Mouse (Mus musculus) liver, embryonic 16.5 days (tissue): Measurements from ENCODE around the gene Igsf6. TPM values are rescaled to one million over a fixed set of nuclear protein-coding genes. Genes with fewer than 3 reads are reported as not detected.
"Not testable (repeated sequence)": the region's sequence is repeated elsewhere in the genome, so short reads cannot be mapped to it uniquely, and the experiment has no call there.

Experiments
- ATAC-seq: fragments of 200-750 bp; cut with Nextera tagmentation; 2 replicates; pipeline ENCODE4 v1.8.0; 2017; ENCODE audit warnings: low read depth, mild to moderate bottlenecking, moderate number of reproducible peaks, moderate library complexity
- H3K27ac ChIP-seq: fragments of 300-500 bp; sonication (generic); 2 replicates; pipeline ENCODE4 v1.5.1; 2014; ENCODE audit warnings: mild to moderate bottlenecking, low read length
- H3K27me3 ChIP-seq: fragments of 300-500 bp; sonication (generic); 2 replicates; pipeline ENCODE4 v1.6.1; 2014; ENCODE audit warnings: low read depth, low read length, mixed read lengths; ENCODE audit not compliant: control insufficient read depth, insufficient read depth
- H3K36me3 ChIP-seq: fragments of 300-500 bp; sonication (generic); 2 replicates; pipeline ENCODE4 v1.6.1; 2014; ENCODE audit warnings: mild to moderate bottlenecking; ENCODE audit not compliant: control insufficient read depth, insufficient read depth
- H3K4me1 ChIP-seq: fragments of 300-500 bp; sonication (generic); 2 replicates; pipeline ENCODE4 v1.6.1; 2014; ENCODE audit warnings: low read depth, low read length, mixed read lengths; ENCODE audit not compliant: control insufficient read depth
- H3K4me2 ChIP-seq: fragments of 300-500 bp; sonication (generic); 2 replicates; pipeline ENCODE4 v1.6.1; 2014; ENCODE audit warnings: low read depth, low read length, mixed read lengths
- H3K4me3 ChIP-seq: fragments of 300-500 bp; sonication (generic); 2 replicates; pipeline ENCODE4 v1.5.1; 2014; ENCODE audit warnings: low read depth, mild to moderate bottlenecking, low read length
- H3K9ac ChIP-seq: fragments of 300-500 bp; sonication (generic); 2 replicates; pipeline ENCODE4 v1.6.1; 2014; ENCODE audit warnings: low read depth, low read length
- H3K9me3 ChIP-seq: fragments of 300-500 bp; sonication (generic); replicated peaks from 2 replicates; pipeline ENCODE4 v1.6.1; 2016; ENCODE audit warnings: low read length; ENCODE audit not compliant: control insufficient read depth
- WGBS: fragments of 180-500 bp; shearing (Covaris S2); extraction: QIAGEN DNeasy Blood & Tissue Kit; methylation state at CpG from one replicate; pipeline ENCODE4 v1.1.7; 2014; ENCODE audit not compliant: insufficient replicate concordance; 5-methylcytosine and 5-hydroxymethylcytosine counted together
- polyA plus RNA-seq: library from polyadenylated mRNA; unstranded; fragments of >200 nt; fragmentation: Nextera tagmentation; extraction: Ambion mirVana; gene quantifications from 2 replicates; pipeline ENCODE4 v1.2.1, GENCODE M21; 2015

Igsf6 gene
- polyA plus RNA-seq, 1 experiment from 2014 or later, result 14.9 TPM

DNA sequence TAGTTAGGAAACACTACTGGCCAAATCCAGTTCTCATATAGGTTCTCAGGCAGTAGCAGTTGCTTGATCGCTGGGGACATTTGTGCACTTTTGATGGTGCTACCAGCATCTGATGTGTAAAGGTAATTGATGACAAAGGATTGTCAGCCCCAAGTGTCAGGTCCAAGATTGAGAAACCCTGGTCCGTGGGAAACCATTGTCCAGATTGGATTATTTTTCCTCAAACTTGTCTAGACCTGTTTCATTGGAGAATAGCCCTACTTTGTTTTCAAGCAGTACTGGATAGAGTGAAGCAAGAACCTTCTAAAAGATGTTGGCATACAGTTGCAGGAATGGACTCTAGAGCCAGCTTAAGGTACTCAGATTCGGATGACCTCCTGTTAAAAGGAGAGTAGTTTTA lies 31.4 kb downstream of the Igsf6 start:
- 78% methylated on average over 3 of the region's 3 CpGs for WGBS
- Histone ChIP-seq H3K27me3 (no peaks in the 10 kb centered on the region), H3K36me3 (no peaks in the 10 kb centered on the region), H3K4me2 (no peak overlapping the region), H3K27ac (no peak overlapping the region), H3K9ac (no peak overlapping the region), H3K4me3 (no peak overlapping the region), H3K4me1 (peaks cover 11% of the 10 kb centered on the region), H3K9me3 (no peaks in the 10 kb centered on the region)
- ATAC-seq, result no peak

DNA sequence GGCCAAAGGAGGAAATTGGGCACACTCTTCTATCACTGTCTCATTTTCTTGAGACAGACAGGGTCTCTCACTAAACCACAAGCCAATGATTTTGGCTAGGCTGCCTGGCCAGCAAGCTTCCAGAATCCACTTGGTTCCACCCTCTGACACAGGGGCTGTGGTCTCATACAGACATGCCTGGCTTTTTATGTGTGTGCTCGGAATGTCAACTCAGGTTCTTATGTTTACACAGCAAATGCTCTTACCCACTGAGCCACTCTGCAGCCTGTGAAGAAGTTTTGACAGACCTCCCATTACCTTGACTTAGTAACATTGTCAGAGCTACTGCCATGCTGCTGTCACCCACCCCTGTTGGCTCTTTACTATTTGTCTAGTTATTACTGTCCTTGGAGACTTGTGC lies 32.4 kb downstream of the Igsf6 start:
- ATAC-seq, result no peak
- Histone ChIP-seq H3K9me3 (no peaks in the 10 kb centered on the region), H3K9ac (no peak overlapping the region), H3K4me2 (no peak overlapping the region), H3K36me3 (no peaks in the 10 kb centered on the region), H3K27me3 (no peaks in the 10 kb centered on the region), H3K27ac (no peak overlapping the region), H3K4me1 (peaks cover 11% of the 10 kb centered on the region), H3K4me3 (no peak overlapping the region)
- 61% methylated on average over 1 of the region's 1 CpGs for WGBS

DNA sequence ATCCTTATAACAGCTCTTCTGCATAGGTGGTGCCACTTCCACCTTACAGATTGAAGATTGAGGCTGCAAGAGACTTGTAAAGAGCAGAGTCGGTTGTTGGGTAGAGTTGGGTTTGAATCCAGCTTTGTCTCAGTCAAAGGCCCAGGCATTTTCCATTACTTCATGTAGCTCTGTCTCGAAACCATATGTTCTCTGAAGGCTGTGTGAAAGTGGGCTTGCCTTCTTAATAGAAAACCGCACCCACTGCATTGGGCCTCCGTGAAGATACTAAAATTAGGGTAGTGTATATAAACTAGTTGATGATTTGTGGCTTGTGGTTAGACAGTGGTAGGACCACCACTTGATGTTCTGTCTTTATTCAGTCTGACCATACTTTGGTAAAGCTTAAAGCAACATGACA lies 33.8 kb downstream of the Igsf6 start:
- Histone ChIP-seq H3K9me3 (no peaks in the 10 kb centered on the region), H3K9ac (no peak overlapping the region), H3K27ac (no peak overlapping the region), H3K4me3 (no peak overlapping the region), H3K27me3 (no peaks in the 10 kb centered on the region), H3K4me1 (peaks cover 18% of the 10 kb centered on the region), H3K36me3 (no peaks in the 10 kb centered on the region), H3K4me2 (no peak overlapping the region)
- 47% methylated on average over 4 of the region's 4 CpGs for WGBS
- no peak for ATAC-seq

DNA sequence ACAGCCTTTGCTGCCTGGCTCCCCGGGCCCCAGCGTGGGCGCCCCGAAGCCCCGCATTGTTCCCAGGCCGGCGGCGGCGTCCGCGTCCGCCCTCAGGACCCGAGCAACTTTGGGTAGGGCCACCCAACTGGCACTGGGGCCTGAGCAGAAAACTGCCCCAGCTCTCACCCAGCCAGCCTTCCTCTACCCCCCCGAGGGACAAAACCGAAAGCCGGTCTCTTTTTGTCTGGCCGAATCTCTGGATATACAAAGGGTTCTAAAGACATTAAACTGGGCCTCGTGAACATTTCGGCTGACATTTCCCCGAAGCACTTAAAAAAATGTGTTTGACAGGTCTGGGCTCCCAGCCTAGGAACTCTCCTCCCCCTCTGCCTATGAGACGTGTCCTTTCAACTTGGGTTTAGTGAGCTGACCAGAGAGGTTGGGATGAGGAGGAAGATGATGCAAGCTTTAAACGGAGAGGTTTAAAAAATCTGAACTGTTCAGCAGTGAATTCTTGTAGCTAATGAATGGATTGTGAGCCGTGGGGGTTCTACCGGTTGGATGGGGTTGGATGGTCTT lies 39.1 kb downstream of the Igsf6 start:
- 1% methylated on average over 24 of the region's 24 CpGs for WGBS
- Histone ChIP-seq H3K9ac (peak overlapping the region; percentile 92), H3K4me2 (peak overlapping the region; percentile 93), H3K4me3 (peak overlapping the region; percentile 96), H3K27me3 (peaks cover 3% of the 10 kb centered on the region; the same call in 1 of the 2 replicates), H3K9me3 (no peaks in the 10 kb centered on the region), H3K36me3 (no peaks in the 10 kb centered on the region), H3K4me1 (peaks cover 18% of the 10 kb centered on the region), H3K27ac (peak overlapping the region; percentile 86)
- peak; percentile 9 for ATAC-seq

DNA sequence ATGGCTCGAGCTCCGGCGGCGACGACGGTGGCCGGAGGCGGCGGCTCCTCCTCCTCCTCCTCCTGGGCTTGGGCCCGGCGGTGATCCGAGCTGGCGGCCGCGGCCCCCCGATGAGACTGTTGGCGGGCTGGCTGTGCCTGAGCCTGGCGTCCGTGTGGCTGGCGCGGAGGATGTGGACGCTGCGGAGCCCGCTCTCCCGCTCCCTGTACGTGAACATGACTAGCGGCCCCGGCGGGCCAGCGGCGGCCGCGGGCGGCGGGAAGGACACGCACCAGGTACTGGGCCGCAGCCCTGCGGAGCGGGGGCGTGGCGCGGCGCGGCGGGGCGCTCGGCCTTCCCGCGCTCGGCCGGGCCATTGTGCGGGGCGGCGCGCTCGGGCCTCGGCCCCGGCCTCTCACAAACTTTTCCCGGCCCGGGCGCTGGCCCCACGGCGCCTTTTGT lies 39.7 kb downstream of the Igsf6 start:
- WGBS, result under 1% methylated on average over 60 of the region's 63 CpGs
- H3K9ac ChIP-seq, result peak overlapping the region; percentile 92
- no peaks in the 10 kb centered on the region for H3K36me3 ChIP-seq
- peak overlapping the region; percentile 96 for H3K4me3 ChIP-seq
- ATAC-seq, result peak; percentile 80
- no peaks in the 10 kb centered on the region for H3K9me3 ChIP-seq
- peaks cover 15% of the 10 kb centered on the region for H3K4me1 ChIP-seq
- peak overlapping the region; percentile 86 for H3K27ac ChIP-seq
- H3K27me3 ChIP-seq, result peaks cover 3% of the 10 kb centered on the region; the same call in 1 of the 2 replicates
- peak overlapping the region; percentile 93 for H3K4me2 ChIP-seq

DNA sequence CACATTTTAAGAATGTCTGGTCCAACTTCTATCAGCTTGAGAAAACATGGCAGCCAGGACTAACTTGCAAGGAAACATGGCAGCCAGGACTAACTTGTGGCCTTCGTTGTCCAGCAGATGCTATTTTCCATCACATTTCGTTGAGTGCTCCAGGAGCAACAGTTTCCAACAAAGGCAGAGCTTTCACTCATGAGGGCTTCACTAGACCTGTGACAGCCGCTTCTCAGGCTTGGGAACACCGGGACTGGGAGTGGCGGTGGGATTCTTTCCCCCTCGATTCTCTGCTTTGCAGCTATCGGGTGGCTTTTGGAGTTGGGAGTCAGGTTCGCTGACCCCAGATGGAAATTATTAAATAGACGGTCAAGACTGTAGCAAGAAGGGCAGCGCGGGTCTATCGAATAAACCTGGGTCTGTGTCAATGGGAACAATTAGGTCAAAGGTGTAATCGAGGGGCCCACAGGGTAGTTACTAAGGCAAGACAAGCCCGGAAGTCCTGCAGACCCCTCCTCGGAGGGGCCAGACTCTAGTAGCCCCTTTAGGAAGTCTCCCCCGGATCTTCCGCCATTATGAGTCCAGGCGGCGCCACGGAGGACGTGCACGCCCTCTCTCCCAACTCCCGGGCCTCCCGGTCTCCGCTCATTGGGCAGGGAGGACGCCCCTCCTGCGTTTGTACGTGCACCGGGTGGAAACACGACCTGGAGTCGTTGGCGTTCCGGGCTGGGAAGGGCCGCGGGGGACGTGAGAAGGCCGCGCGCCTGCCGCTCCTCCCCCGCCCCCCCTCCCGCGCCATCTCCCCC lies 40.3 kb downstream of the Igsf6 start, which contains the start of gene Mettl9:
Gene Mettl9 (plus strand): TSS at position 590 of the 797 bp plus-strand sequence.
- Histone ChIP-seq H3K4me2 (peak within 1 kb of the TSS; percentile 93), H3K27ac (peak within 1 kb of the TSS; percentile 86), H3K9me3 (no peaks in the 10 kb centered on the region), H3K36me3 (no peaks in the 10 kb centered on the region), H3K4me3 (peak within 1 kb of the TSS; percentile 96), H3K27me3 (peaks cover 3% of the 10 kb centered on the region; the same call in 1 of the 2 replicates), H3K9ac (peak within 1 kb of the TSS; percentile 92), H3K4me1 (peaks cover 15% of the 10 kb centered on the region)
- peak; percentile 97 for ATAC-seq
- 4% methylated on average over 36 of the region's 43 CpGs for WGBS

DNA sequence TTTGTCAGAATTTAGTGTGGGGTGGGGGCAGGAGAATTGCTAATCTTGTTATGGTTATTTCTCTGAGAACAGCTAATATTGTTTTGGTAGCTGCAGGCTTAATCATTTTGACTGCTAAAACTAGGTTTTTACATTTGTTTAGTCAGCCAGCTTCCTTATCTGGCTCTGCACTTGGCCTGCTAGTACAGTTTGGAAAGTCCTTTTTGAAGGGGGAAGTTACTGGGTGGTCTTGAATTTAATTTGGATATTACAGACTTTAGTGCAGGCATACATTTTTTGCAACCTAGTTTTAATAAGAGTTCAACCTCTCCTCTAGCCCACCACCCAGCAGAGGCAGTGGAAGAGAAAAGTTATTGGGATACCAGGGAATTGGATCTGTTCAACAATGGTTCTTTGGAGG lies 44.4 kb downstream of the Igsf6 start:
- not testable (repeated sequence) for H3K36me3 ChIP-seq, H3K4me2 ChIP-seq, H3K9me3 ChIP-seq, H3K4me3 ChIP-seq, ATAC-seq, H3K27me3 ChIP-seq, H3K27ac ChIP-seq, H3K9ac ChIP-seq, H3K4me1 ChIP-seq

DNA sequence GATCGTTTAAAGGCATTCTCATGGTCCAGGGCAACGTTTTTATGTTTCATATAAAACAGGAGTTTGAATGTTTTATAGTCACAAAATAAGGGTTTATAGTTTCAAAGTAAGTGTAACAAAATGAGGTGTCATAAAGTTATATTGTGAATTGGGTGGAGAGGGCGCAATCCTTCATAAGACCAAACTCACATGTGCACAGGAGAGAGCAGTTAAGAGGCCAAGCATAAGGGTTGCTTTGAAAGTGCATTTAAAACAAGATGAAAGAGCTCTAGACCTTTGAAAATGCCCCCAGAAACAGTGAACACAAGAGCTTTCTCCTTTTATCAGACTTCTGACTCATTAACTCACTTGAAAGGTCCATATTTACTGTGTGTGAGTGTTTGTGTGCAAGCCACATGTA lies 48.1 kb downstream of the Igsf6 start:
- Histone ChIP-seq H3K4me2 (no peak overlapping the region), H3K9me3 (no peaks in the 10 kb centered on the region), H3K36me3 (no peaks in the 10 kb centered on the region), H3K4me1 (peaks cover 4% of the 10 kb centered on the region), H3K27me3 (peaks cover 1% of the 10 kb centered on the region; the same call in 1 of the 2 replicates), H3K4me3 (no peak overlapping the region), H3K27ac (no peak overlapping the region), H3K9ac (no peak overlapping the region)
- no peak for ATAC-seq
- 48% methylated on average over 3 of the region's 3 CpGs for WGBS
